Mouse (Mus musculus) adrenal gland, postnatal 4 days (tissue): ENCODE results near the gene Kif6. TPM values are rescaled to one million over a fixed set of nuclear protein-coding genes. Genes with fewer than 3 reads are reported as not detected.

Experiments
- DNase-seq, 2 experiments: peaks; one replicate each; pipeline ENCODE4 v3.0.0; 2021 to 2022; ENCODE audit warnings: low spot score in 2 of 2, mixed read lengths in 2 of 2
- total RNA-seq, 2 experiments: library from RNA; stranded (reverse); gene quantifications; 2 replicates each; pipeline ENCODE4 v1.2.3; 2021

The Kif6 gene
- total RNA-seq, 2 experiments from 2014 or later, result 0.79 to 2.0 TPM

DNA sequence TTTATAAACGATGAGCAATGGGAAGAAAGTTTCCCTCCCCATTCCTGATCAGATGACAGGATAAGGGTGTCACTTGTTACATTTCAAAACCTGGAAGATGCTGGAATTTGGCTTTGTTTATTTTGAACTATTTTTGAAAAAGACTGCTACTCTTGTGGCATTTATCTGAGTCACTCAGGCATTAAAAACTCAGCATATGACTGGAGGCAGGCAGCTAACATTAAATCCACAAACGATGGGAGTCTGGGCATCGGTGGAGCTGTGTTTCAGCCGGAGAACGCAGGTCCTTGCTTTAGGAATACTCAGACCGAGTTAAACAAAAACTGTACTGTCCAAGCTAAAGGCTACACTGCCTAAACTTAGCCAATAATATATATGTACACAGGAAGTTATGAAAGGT is 46.7 kb downstream of the Kif6 start:
- no peak for DNase-seq

DNA sequence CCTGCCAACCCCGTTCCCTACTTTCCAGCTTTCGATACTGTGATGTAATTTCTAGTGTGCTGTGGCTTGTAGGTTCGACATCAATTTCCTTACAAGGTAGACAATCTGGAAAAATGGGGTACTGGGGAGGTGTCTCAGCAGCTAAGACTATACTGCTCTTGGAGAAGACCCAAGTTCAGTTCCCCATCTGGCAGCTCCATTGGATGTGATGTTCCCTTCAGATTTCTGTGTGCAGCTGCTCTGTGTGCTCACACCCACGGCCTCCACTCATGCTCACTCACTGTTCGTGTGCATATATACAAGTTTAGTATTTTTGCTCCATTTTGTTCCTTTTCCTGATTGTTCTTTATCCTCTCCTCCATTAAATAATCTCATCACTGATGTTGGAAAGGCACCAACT is 51.8 kb downstream of the Kif6 start:
- DNase-seq, result no peak

DNA sequence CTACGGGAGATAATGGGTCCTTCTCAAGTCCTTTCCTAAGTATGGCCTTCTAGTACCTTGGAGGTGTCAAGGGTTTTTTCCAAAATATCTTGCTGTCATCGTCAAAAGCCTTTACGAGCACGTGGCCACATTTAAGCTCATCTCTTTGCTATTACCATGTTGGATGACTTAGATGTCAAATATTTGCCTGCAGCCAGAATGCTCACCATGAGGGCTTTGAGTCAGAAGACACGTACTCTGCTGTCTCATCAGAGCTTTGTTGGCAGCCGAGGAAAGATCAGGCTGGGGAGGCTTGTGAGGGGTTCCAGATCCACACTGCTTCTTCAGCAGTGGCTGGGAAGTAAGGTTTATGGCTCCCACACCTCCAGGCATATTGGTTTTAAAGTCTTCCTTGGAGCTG is 53.4 kb downstream of the Kif6 start:
- no peak for DNase-seq

DNA sequence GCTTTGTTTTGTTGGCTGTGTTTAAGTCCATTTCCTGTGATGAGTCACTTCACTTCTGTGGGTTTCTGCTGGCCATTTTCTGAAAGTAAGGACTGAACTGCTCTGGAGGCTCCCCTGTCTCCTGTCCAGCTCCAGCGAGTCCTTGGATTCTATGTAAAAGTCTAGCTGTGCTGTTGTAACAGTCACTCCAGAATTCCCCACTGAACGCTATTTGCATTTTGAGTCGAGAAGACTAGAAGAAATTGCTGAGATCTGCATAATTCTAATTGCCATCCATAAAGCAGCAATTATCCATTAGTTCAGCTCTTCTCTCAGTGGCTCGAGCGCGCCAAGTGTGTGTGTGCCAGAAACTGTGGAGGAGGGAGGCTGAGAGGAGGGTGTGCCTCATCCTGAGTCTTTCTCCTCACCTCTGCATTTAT is 57.0 kb downstream of the Kif6 start:
- DNase-seq, result no peak

DNA sequence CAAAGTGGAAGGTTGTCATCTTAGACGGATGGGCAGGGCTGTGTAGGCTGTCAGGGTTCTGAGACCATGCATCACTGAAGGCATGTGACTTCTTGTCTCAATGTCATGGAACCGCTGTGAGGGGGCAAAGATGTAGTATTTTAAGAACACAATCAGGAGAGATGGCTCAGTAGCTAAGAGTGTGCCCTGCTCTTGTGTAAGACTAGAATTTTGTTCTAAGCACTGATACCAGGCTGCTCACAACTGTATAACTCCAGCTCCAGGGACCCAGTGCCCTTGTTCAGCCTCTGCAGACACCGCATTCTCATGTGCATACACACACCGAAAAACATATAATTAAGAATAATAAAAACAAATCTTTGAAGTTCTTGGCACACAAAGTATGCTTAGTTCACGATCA is 57.5 kb downstream of the Kif6 start:
- no peak for DNase-seq

DNA sequence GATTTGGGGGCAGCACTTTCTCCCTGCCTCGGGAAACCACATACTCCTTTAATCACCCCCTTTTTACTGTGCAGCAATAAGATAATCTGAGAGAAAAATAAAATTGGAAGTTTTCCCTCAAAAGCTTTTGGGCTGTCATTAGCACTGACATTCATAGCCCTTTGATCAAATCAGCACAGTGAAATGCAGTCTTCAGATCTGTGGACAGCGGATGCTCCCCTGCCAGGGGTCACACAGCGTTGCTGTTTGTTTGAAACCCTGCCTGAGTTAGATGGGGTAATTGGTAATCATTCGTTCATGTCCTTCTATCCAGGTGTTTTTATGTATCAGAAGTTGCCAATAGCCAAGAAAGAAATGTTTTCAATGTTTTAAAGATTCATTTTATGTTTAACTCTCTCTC is 60.7 kb downstream of the Kif6 start:
- no peak for DNase-seq

DNA sequence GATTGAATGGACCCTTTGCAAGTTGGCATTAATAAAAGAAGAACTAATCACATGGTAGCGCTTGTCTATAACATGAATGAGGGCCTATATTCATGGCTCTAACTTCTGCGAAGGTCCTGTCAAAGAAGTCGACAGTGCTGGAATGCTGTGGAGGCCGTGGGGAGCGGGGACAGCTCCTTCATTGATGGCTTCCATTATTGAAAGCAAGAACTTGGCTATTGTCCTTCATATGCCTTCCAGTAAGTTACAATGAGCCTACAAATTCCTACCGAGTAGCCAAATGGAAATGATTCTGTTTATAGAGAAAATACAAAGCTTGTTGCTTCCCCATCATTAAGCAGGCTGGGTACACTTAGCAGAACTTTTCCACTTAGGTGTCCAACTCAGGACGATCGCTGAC is 66.5 kb downstream of the Kif6 start:
- no peak for DNase-seq

DNA sequence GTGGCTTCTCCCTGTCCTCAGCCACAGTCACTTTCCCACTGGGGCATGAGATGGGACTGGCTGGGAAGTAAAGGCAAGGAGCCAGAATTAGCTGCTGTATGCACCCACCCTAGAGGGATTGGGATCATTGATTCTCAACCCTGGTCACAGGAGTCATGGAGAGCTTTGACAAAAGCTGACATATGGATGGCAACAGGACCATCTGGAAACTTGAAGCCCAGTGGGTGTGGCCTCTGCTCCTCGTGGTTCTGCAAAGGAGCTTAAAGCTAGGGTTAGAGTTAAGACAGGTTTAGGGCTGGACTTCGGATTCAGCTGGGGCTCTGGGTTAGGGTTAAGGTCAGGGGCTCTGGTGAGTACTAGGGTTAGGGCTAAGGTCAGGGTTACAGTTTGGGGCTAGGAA is 69.2 kb downstream of the Kif6 start:
- DNase-seq, result no peak

DNA sequence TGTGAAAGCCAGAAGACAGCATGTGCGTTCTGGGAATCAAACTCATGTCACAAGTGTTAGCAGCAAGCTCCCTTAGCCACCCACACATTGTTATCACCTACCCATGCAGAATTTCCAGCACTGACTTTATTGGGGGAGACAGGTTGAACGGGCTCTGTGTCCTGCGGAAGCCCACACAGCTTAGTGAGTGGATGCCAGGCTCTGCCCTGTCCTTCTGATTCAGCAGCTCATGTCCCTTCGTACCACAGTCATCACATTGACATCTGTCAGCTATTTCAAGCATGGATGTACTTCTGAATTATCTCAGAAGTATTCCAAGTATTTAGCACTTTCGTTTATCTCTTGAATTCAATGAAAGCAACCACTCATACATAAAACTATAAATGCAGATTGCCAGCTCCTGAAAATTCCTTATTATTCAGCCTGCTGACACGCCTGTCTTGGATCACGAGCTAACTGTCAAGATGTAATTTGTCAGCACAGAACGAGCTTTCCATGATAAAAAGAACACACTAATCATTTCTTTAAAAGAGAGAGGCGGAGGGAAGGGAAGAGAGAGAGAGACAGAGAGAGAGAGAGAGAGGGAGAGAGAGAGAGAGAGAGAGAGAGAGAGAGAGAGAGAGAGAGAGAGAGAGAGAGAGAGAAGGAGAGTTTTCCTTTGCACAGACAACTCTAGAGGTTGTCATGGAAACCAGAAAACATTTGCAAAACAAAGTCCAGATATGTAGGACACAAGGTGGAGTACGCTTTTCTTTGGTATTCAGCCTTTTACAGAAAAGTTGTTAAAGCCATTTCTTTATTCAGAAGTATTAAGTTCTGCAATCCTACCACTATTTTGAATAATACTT is 75.9 kb downstream of the Kif6 start:
- DNase-seq, result no peak

DNA sequence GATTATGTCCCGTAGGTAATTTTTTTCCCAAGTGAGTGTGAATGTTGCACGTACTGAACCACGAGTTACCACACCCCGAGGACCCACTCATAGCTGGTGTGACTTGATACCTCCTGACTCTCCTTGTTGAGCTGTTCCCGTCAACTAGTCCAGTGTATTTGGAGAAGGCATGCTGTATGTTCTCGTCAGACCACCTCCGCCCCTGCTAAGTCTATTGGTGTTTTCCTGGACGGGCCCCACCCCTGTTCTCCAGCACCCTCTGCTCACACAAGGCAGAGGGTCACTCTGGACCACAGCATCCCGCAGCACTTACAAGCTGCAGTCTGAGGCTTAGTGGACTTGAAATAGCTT is 76.5 kb downstream of the Kif6 start:
- no peak for DNase-seq

DNA sequence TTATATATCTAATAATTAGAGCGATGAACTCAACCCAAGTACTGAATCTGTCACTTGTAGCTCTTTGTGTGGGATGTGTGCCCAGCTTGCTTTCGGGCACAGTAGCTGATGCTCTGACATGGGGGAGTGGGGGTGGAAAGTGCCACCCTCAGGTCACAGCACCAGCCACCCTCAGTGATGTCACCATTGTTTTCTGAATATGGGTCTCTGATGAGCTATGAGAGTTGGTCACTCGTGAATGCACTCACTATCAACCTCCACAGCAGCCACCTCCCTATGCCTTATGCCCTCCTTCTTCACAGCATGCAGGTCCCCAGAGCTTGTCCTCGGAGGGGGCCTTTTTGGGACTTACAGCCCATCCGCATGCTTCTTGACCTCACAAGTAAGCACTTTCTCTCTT is 78.3 kb downstream of the Kif6 start:
- no peak for DNase-seq

DNA sequence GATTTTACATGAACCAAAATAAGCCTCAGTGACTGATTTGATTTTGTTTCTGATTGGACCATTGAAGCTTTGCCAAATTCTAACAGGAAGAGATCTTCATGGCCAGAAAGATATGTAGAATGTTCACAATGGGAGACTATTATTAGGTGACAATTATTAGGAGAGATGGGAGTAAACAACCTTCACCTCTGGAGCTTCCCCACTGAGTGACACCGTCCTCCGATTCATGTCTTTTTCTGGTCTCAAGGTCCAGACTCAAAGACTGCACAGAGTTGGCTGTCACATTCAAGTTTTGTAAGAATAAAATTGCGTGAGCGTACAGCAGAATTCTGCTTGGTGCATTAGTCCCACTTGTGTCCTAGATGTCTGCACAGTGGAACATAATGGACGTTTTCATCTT is 82.3 kb downstream of the Kif6 start:
- no peak for DNase-seq

DNA sequence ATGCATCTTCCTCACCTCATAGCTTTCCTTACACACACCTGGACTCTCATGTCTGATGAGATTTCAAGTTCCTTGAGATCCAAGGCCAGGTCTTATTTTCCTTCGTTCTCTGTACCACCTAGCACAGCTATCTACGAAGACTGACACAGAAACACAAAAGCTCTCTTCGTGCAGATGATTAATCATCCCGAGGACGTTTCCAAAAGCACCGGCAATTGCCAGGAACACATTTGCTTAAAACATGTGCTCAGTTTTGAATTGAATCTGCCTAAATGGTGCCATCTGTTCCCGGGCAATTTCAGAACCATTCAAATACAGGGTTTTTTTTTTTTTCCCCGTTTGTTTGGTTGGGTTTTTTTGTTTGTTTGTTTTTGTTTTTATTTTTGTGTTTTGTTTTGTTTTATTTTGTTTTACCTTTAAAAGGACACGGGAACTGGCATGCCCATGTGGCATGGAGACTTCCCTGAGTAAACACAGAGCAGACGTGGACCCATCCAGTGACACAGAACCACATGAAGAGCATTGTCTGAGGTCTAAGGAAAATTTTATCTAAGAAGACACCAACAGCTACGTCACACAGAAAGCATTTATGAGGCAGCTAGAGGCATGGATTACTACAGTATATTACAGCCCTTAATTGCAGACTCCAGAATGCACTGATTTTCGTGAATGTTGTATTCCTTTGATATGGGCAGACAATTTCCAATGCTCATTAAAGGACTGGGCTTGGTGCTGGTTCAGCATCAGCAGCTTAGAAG is 88.7 kb downstream of the Kif6 start:
- no peak for DNase-seq

DNA sequence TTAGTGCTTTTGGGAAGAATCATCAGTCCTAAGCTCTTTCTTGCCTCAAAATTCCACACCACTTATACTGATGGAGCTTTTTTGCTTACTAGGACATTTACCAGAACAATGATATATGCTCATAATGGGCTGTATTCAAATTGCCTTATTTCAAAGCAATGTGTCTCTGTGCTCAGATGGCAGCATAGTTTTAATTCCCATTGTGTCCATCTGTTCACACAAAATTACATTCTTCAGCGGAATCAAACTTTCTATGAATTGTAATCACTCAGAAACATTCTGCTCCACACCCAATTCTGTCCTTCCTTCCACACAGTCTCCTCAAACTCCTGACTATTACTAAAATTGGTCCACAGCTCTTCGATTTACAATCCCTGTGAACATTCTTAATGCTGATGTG is 94.3 kb downstream of the Kif6 start:
- no peak for DNase-seq

DNA sequence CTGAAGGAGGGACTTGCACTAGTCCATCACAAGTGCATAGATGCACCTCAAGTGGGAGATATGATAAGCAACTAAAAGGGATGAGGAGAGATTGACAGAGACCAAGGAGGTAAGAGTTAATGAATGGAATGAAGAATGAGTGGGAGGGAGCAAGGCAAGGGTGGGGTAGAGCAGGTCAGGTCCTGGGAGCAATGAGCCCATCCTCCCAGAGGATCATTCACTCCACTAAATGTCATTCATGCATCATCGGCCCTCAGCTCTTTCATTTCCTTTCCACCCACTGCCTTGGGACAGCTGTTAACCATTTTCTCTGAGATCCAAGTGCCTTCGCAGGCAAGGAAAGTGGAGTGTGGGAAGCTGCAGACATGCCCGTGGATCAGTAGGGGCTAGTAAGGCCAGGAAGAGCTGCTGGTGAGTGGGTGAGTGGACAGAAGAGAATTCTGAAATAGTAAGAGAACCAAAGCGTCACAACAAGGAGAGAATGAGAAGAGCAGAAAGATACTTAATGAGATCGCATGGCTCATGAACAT is 95.2 kb downstream of the Kif6 start:
- DNase-seq, result no peak

DNA sequence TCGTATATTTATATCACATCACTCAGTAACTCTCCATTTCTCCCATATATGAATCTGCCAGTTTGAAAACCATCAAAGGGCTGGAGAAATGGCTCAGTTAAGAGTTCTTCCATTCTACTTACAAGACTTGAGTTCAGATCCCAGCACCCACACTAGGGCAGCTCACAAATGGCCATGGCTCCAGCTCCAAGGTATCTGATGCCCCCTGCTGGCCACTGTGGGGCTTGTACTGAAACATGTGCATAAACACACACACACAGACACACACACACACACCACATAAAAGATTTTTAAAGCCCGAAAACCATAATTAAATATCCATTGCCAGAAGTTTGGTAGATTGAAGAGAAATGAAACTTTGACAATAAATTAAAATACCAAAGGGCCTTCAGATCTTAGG is 111.3 kb downstream of the Kif6 start:
- DNase-seq, result no peak

DNA sequence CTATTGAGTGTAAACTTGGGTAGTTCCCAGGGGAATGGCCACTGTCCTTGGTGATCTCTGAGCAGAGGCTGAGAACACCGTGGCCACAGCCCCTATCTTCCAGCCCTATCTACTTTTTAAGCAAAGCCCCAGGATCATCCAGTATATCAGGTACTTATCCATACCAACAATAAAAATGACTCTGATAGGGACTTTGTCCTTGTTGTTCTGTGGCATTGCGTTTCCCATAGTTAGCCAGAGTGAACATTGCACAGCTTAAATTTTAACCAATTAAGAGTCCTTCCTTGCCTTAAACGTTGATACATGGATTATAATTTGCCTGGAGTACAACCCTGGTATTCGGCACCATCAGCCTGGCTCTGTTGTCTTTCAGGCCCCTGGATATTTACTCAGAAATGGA is 112.0 kb downstream of the Kif6 start:
- DNase-seq, result no peak

DNA sequence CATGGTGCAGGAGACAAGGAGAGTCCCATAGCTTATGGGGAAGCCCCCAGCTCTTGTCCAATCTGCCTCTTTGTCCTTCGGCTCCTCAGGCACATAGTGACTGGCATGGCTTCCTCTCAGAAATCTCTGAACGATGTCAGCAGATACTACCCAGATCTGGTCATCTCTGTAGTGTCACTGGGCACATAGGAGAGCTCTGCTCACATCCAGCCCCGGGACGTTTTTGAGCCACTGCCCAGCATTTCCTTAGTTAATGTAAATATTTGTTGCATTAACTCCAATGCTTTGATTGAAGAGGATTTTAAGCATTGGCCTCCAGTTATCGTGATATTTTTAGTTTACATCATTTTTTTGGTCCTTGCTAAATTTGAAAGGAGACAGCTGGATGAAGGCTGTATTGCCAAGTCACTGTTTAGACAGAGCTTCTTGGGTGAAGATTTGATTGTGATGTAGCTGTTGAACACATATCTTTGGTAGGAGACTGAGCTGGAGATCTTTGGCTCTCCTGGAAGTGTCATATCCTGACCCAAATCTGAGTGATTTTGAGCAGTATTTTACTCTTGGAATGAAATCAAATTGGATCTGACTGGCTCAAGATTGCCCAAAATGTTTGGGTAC is 112.6 kb downstream of the Kif6 start:
- no peak for DNase-seq

DNA sequence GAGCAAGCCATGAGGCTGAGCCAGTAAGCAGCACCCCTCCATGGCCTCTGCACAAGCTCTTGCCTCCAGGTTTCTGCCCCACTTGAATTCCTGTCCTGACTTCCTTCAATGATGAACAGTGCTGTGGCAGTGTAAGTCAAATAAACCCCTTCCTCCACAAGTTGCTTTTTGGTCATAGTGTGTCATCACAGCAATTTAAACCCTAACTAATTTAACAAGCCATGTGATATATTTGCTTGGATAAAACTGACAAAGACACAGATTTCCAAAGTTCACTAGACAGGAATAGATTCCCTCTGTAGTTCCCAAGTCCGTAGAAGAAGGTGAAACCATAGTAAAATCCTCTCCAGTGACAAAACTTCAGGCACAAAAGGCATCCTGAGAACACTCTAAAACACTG is 114.9 kb downstream of the Kif6 start:
- DNase-seq, result no peak

DNA sequence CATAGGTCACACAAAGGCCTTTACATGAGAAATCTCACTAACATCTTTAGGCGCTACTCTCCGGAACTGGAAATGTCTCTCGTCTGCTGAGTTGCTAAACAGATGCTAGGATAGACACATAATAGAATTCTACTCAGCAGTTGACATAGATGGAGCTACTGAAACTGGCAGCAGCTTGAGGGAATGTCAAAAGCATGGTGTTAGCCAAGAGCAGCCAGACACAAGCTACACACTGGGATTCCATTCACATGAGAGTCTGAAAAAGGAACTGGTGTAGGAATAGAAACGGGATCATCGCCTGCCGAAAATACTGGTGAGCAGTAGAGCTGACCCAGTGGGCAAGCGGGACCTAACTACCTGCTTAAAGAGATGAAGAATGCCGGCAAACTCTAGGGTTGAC is 117.8 kb downstream of the Kif6 start:
- DNase-seq, result no peak

DNA sequence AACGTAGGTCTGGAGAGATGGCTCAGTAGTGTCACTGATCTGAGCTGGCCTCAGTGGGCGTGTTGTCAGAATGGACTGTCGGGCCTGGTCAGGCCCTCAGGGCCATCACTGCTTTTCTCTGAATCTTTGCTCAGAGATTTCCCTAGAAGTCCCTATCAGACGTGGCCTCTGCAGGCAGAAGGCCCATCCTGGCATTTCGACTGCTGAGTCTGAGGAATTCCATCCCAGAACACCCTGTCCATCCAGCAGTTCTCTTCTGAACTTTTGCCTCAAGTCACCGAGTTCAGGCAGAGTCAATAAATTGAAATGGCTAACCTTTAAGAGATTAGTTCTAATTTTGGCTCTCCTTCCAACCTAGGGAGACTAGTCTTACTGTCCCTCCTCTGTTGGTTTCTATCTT is 119.1 kb downstream of the Kif6 start:
- DNase-seq, result no peak

DNA sequence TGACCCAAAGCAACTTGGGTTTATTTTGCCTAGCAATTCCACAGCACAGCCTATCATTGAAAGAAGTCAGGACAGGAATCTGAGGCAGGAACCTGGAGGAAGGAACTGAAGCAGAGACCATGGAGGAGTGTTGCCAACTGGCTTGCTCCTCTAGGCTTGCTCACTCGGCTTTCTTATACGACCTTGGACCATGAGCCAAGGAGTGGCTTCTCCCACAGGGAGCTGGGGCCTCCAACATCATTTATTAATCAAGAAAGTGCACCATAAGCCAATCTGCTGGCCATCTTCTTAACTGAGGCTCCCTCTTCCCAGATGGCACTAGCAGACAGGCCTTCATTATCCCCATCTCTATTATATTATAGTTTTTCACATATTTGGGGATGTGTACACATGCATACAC is 119.8 kb downstream of the Kif6 start:
- DNase-seq, result no peak
